Mouse (Mus musculus) thymus, postnatal 36 days (tissue): ENCODE measurements around the gene Csrp3.

ENCODE experiments used
- DNase-seq, 2 experiments: peaks; one replicate each; pipeline ENCODE4 v3.0.0; 2022; ENCODE audit warnings: mixed read lengths in 2 of 2

The Csrp3 gene

GRCm38 (mm10) chr7:48864671-48865458 lies 17.0 kb upstream of the Csrp3 start:
- no peak for DNase-seq

- DNase-seq: no peak
Measured at GRCm38 (mm10) chr7:48864199-48864598, 16.4 kb upstream of the Csrp3 start.

DNA sequence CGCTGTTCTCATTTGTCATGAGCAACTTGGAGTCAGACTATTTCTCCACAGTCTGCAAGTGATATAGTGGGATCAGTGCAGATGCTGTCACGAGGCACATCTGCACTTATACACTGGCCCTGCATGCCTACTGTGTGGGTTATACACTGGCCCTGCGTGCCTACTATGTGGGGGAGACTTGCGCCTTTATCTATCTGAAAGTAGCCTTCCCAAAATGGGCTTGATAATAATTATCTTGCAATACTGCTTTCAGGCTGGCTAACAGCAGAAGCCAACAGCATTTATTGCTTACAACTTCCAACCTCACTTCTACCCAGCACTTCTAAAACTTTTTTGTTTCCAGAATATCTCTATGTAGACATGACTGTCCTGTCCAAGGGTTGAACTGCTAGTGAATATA lies 14.0 kb upstream of the Csrp3 start:
- DNase-seq: no peak

DNA sequence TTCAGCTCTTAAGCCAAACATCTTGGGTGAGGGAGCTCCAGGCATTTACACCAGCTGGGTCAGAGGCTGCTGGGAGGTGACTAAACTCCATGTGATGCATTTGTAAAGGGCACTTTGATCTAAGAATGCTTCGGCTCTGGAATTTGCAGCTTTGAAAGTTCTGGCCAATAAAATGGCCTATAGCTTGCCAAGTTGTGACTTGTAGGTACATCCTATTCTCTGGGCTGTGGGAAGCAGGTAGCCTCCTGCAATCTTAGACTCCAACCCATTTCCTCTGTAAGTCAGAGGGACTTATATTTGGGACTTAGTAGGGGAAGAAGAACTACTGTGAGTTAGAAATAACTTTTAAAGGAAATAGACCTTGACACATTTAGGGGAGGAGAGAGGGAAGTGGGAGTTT lies 13.1 kb upstream of the Csrp3 start:
- no peak for DNase-seq

GRCm38 (mm10) chr7:48859362-48859761 lies 11.5 kb upstream of the Csrp3 start:
- DNase-seq: no peak

DNA sequence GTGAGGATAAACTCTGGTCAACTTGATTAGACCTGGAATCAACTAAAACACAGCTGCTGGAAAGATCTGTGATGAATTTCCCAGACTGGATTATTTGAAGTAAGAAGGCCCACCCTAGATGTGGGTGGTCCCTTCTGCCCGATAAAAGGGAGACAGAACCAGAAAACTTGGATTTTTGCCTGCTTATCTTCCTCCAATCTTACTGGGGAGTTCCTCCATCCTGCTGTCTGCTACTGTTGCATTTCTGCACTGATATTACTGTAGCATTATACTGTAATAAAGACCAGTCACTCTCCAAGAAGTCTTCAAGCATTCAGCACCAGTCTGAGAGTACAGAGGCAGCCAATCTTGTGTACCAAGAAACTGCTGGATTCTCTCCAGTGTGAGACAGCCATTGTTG lies 10.4 kb upstream of the Csrp3 start:
- no peak for DNase-seq

DNA sequence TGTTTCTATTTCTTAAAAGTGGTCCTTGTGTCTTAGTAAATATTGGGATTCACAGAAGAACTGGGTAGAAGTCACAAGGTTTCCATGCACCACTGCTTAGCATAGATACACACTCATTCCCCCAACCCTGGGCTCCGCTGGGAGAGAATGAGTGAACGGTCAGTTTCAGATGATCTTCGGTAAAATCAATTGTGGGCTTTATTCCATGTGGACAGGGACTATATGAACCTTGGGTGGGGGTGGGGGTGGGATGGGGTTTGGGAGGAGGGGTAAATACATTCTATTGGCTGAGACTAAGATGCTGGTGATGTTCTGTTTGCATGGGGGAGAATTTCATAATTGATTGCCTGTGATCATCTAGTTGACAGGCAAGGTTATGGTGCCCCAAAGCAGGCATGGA lies 7.6 kb upstream of the Csrp3 start:
- DNase-seq: no peak

- DNase-seq: no peak
Measured at GRCm38 (mm10) chr7:48853496-48853895, 5.7 kb upstream of the Csrp3 start.

- no peak for DNase-seq
Measured at GRCm38 (mm10) chr7:48851529-48852104, 3.8 kb upstream of the Csrp3 start.

- no peak for DNase-seq
Measured at GRCm38 (mm10) chr7:48846755-48847154, 1.1 kb downstream of the Csrp3 start.

- no peak for DNase-seq
Measured at GRCm38 (mm10) chr7:48845213-48845973, 2.4 kb downstream of the Csrp3 start.

DNA sequence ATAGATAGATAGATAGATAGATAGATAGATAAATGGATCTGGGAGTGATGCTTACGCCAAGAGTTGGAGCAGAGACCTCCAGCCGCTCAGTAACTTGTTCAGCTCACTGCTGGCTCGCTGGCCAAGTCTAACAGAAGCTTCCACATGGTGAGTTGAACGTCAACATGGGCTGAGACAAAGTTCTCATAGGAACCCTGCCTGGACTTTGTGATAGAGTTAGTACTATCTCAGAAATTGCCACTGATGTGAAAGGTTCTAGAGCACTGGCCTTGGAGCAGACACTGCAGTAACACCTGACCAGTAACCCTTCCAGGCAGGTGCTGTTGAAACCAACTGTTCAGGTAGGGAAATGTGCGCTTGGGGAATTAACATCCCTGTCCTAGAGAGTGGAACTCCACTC lies 4.3 kb downstream of the Csrp3 start:
- DNase-seq: no peak

GRCm38 (mm10) chr7:48842353-48842752 lies 5.5 kb downstream of the Csrp3 start:
- DNase-seq: no peak

- no peak for DNase-seq
Measured at GRCm38 (mm10) chr7:48841538-48841937, 6.3 kb downstream of the Csrp3 start.

DNA sequence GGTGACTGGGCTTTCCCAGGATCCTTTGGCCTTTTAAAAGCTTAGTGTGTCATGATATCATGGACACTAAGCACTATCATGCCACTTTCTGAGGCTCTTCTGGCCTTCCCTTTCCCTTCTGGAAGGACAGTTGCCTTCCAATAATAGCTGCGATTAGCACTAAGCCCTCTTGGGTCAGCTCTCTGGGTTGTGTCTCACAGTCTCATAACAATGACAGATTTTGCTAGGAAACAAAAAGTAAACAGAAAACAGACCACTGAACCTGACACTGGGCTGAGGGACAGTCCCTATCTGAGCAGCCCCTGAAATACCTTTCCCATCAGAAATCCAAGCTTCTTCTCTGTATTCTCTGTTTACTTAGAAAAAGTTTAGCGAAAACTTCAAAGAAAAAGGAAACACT lies 7.3 kb downstream of the Csrp3 start:
- no peak for DNase-seq

DNA sequence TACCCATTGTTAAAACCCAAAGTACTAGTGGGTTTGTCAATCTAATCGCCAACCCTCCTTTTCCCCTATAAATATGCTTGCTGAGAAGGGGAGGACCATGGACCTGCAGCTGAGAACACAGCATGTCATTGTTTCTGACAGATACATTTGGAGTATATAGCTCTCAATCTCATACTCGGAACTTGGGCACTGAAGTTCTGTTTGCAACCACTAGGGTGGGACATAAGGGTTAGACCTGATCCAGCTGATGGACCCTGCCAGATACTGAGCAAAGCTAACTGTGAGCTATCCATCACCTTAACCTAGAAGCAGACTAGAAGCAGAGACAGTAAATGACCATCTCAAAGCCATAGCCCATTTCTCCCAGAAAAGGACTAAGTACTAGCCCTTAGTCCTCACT lies 9.4 kb downstream of the Csrp3 start:
- no peak for DNase-seq

- no peak for DNase-seq
Measured at GRCm38 (mm10) chr7:48836949-48837348, 10.9 kb downstream of the Csrp3 start.

GRCm38 (mm10) chr7:48834989-48835626 lies 12.7 kb downstream of the Csrp3 start:
- DNase-seq: no peak

GRCm38 (mm10) chr7:48834371-48834970 lies 13.4 kb downstream of the Csrp3 start:
- no peak for DNase-seq

DNA sequence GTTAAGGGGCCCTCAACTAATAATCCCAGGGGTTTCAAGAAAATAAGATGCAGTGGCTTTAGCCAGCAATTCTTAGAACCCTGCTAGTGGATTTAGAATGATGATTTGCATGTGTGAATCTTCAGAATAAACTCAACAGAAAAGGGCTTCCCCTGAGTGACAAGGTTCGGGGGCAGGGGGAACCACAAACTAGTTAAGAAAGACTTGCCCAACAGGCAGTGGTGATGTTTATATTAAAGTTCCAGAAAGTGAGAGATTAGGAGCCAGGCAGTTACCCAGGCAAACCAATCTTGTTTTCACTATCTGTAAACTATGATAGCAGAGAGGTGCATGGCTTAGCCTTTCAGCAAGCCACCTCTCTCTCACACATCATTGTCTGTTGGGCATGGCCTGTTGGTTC lies 15.1 kb downstream of the Csrp3 start:
- DNase-seq: no peak

DNA sequence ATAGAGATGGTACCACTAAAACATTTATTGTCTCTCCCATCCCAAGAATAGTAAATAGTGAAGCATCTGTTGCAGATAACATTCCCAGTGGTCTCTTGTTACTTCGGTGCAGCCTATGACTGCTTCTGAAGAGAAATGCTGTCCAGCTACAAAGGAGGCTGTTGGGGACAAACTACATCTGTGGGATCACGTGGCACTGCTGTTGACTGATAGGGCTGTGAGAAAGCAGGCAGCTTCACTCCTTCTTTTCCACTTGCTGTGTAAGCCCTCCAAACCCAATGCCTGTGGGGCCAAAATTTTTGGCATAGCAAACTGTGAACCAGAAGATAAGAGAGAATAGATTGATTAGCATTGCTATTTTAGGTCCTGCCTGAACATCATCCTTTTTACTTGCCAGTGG lies 17.4 kb downstream of the Csrp3 start:
- DNase-seq: no peak

GRCm38 (mm10) chr7:48829177-48829910 lies 18.5 kb downstream of the Csrp3 start:
- no peak for DNase-seq
